Mouse (Mus musculus): ENCODE measurements at regions not wholly inside any gene's neighbourhood (a gene's known extent, or its start where the extent isn't known, plus 50 kb on each side); places are given as distances from the start of the nearest gene placed in this dataset.

GRCm38 (mm10) chr12:107539683-107540082 is 51.3 kb downstream of the 3110018I06Rik start:
- DNase-seq: no peak

GRCm38 (mm10) chr12:107541196-107541595 is 52.8 kb downstream of the 3110018I06Rik start:
- no peak for DNase-seq

- no peak for DNase-seq
These were observed 58.9 kb downstream of the 3110018I06Rik start for GRCm38 (mm10) chr12:107547194-107547885.

- no peak for DNase-seq
These were observed 59.5 kb downstream of the 3110018I06Rik start for GRCm38 (mm10) chr12:107547886-107548448.

GRCm38 (mm10) chr12:107549452-107550296 is 61.2 kb downstream of the 3110018I06Rik start:
- DNase-seq: no peak

GRCm38 (mm10) chr12:107559191-107559590 is 70.8 kb downstream of the 3110018I06Rik start:
- DNase-seq: no peak

GRCm38 (mm10) chr12:107560100-107560499 is 71.7 kb downstream of the 3110018I06Rik start:
- DNase-seq: no peak

GRCm38 (mm10) chr12:107572586-107572985 is 84.2 kb downstream of the 3110018I06Rik start:
- DNase-seq: no peak

- no peak for DNase-seq
These were observed 91.1 kb downstream of the 3110018I06Rik start for GRCm38 (mm10) chr12:107579508-107579907.

- no peak for DNase-seq
These were observed 94.8 kb downstream of the 3110018I06Rik start for GRCm38 (mm10) chr12:107583151-107583720.

- DNase-seq: no peak
These were observed 97.3 kb downstream of the 3110018I06Rik start for GRCm38 (mm10) chr12:107585696-107586225.

- no peak for DNase-seq
These were observed 107.8 kb downstream of the 3110018I06Rik start for GRCm38 (mm10) chr12:107596236-107596635.

GRCm38 (mm10) chr12:107600576-107600975 is 112.1 kb downstream of the 3110018I06Rik start:
- no peak for DNase-seq

GRCm38 (mm10) chr12:107608966-107609365 is 120.5 kb downstream of the 3110018I06Rik start:
- DNase-seq: peak; percentile 52

- DNase-seq: no peak
These were observed 121.6 kb downstream of the 3110018I06Rik start for GRCm38 (mm10) chr12:107609986-107610385.

GRCm38 (mm10) chr12:107617212-107617994 is 129.0 kb downstream of the 3110018I06Rik start:
- DNase-seq: no peak

GRCm38 (mm10) chr12:107624446-107624845 is 136.0 kb downstream of the 3110018I06Rik start:
- no peak for DNase-seq

- DNase-seq: no peak
These were observed 159.6 kb downstream of the 3110018I06Rik start for GRCm38 (mm10) chr12:107648008-107648407.

- DNase-seq: no peak
These were observed 163.8 kb downstream of the 3110018I06Rik start for GRCm38 (mm10) chr12:107652126-107652728.

- DNase-seq: no peak
These were observed 164.7 kb downstream of the 3110018I06Rik start for GRCm38 (mm10) chr12:107653131-107653530.

GRCm38 (mm10) chr12:107656846-107657245 is 168.4 kb downstream of the 3110018I06Rik start:
- no peak for DNase-seq

GRCm38 (mm10) chr12:107658241-107658640 is 169.8 kb downstream of the 3110018I06Rik start:
- DNase-seq: no peak

All from thymus, postnatal 4 days (tissue).